Mouse (Mus musculus) small intestine, adult 2 months (tissue): ENCODE data around the gene Gria1.

Experiments used
- CTCF ChIP-seq: fragments of 200-500 bp; IDR thresholded peaks from 2 replicates; pipeline ENCODE4 v1.5.1; 2012; ENCODE audit warnings: low read depth, mild to moderate bottlenecking, control low read depth, inconsistent platforms, low read length, moderate library complexity, mixed read lengths; ENCODE audit not compliant: insufficient replicate concordance, insufficient read length; ENCODE audit errors: extremely low read depth
- POLR2A ChIP-seq: fragments of 200-500 bp; IDR thresholded peaks from 2 replicates; pipeline ENCODE4 v1.6.1; 2012; ENCODE audit warnings: low read depth, mild to moderate bottlenecking, control low read depth, inconsistent platforms, low read length, moderate library complexity

- TF ChIP-seq POLR2A (no peak), CTCF (no peak)
These were observed 178.2 kb downstream of the Gria1 start for GRCm38 (mm10) chr11:57189391-57189790.
